Mouse (Mus musculus): ENCODE data around the gene Plxnc1.

GRCm38 (mm10) chr10:94957705-94958104 is 13.1 kb upstream of the Plxnc1 start:
- TF ChIP-seq CTCF (IDR thresholded peaks at IDR 0.05; ENCODE audit: low read depth) (no peak), EP300 (IDR thresholded peaks at IDR 0.05; ENCODE audit: low read depth) (no peak)

Data from heart, postnatal 0 days (tissue).